Mouse (Mus musculus) heart, embryonic 11.5 days (tissue): Measurements from ENCODE around the gene Slc35g1. TPM values are rescaled to one million over a fixed set of nuclear protein-coding genes. Genes with fewer than 3 reads are reported as not detected.

Experiments
- ATAC-seq: fragments of 200-750 bp; cut with Nextera tagmentation; replicated peaks from 2 replicates; pipeline ENCODE4 v1.8.0; 2017; ENCODE audit warnings: moderate library complexity; ENCODE audit not compliant: insufficient number of reproducible peaks, low FRiP score, low TSS enrichment
- H3K27ac ChIP-seq: fragments of 300-500 bp; sonication (generic); 2 replicates; pipeline ENCODE4 v1.5.1; 2014; ENCODE audit warnings: mild to moderate bottlenecking, low read depth, low read length
- H3K27me3 ChIP-seq: fragments of 300-500 bp; sonication (generic); 2 replicates; pipeline ENCODE4 v1.6.1; 2014; ENCODE audit warnings: mild to moderate bottlenecking, low read length, mixed read lengths; ENCODE audit not compliant: control insufficient read depth, insufficient read depth
- H3K36me3 ChIP-seq: fragments of 300-500 bp; sonication (generic); 2 replicates; pipeline ENCODE4 v1.6.1; 2014; ENCODE audit warnings: mild to moderate bottlenecking, low read length, moderate library complexity, mixed read lengths; ENCODE audit not compliant: control insufficient read depth, insufficient read depth
- H3K4me1 ChIP-seq: fragments of 300-500 bp; sonication (generic); 2 replicates; pipeline ENCODE4 v1.6.1; 2014; ENCODE audit warnings: low read length; ENCODE audit not compliant: control insufficient read depth, insufficient read depth
- H3K4me2 ChIP-seq: fragments of 300-500 bp; sonication (generic); 2 replicates; pipeline ENCODE4 v1.6.1; 2014; ENCODE audit warnings: mild to moderate bottlenecking, moderate library complexity
- H3K4me3 ChIP-seq: fragments of 300-500 bp; sonication (generic); 2 replicates; pipeline ENCODE4 v1.5.1; 2014; ENCODE audit warnings: low read depth, low read length
- H3K9ac ChIP-seq: fragments of 300-500 bp; sonication (generic); 2 replicates; pipeline ENCODE4 v1.6.1; 2014; ENCODE audit warnings: mild to moderate bottlenecking, low read depth, low read length, moderate library complexity
- H3K9me3 ChIP-seq: fragments of 300-500 bp; sonication (generic); replicated peaks from 2 replicates; pipeline ENCODE4 v1.6.1; 2016; ENCODE audit warnings: low read length; ENCODE audit not compliant: control insufficient read depth
- WGBS: fragments of 180-500 bp; shearing (Covaris S2); extraction: QIAGEN DNeasy Blood & Tissue Kit; methylation state at CpG from one replicate; pipeline ENCODE4 v1.1.7; 2014; ENCODE audit not compliant: insufficient replicate concordance; 5-methylcytosine and 5-hydroxymethylcytosine counted together
- polyA plus RNA-seq: library from polyadenylated mRNA; unstranded; fragments of >200 nt; fragmentation: Nextera tagmentation; extraction: Ambion mirVana; gene quantifications from 2 replicates; pipeline ENCODE4 v1.2.1, GENCODE M21; 2014

The Slc35g1 gene
- polyA plus RNA-seq: 2.8 and 3.3 TPM in 2 replicates

DNA sequence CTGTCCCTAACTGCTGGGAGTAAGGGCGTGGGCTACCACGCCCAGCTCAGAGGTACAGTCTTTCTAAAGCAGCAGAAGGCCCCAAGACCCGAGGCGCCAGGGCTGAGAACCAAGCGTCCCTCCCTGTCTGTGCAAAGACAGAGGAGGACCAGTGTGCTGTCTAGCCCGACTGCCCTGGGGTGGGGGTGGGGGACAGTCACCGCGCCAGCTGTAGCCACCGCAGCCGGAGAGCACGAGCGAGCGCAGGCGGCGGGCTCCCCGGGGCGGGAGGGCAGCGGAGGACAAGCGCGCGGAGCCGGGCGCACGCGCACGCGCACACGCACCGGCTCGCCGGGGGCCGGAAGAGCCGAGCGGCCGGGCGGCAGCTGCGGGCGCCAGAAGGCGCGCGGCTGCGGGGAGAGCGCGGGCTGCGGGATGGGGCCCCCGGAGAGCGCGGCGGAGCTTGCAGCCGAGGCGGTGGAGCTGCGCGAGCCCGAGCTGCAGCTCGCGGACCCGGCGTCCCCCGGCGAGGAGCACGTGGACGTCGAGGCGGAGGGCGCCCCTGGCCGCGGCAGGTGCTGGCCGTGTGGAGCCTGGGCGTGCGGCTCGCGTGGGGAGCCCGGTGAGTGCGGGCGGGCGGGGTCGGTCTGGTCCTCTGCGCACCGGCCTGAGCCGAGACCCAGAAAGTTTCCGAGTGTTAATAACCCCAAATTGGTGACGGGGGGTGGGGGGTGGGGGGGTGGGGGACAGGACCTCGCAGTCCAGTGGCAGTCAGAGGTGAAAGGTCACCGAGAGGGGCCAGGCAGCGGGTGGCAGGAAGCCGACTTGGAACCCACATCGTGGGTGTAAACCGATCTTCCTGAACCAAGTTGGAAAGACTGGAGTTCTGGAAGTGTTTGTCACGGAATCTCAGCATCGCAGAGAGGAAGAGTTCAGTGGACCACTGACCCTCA is at the start of gene Slc35g1:
Gene Slc35g1, plus strand, starts transcription at position 280 of the 932 bp plus-strand sequence.
- no peaks in the 10 kb centered on the region for H3K27me3 ChIP-seq
- no peaks in the 10 kb centered on the region for H3K4me1 ChIP-seq
- H3K4me2 ChIP-seq: peak within 1 kb of the TSS; percentile 96
- peak within 1 kb of the TSS; percentile 77 for H3K9ac ChIP-seq
- peak within 1 kb of the TSS; percentile 73 for H3K4me3 ChIP-seq
- H3K36me3 ChIP-seq: no peaks in the 10 kb centered on the region
- no peak within 1 kb of the TSS for H3K27ac ChIP-seq
- WGBS: 1% methylated on average over 38 of the region's 90 CpGs
- H3K9me3 ChIP-seq: no peaks in the 10 kb centered on the region
- peak; percentile 86 for ATAC-seq

DNA sequence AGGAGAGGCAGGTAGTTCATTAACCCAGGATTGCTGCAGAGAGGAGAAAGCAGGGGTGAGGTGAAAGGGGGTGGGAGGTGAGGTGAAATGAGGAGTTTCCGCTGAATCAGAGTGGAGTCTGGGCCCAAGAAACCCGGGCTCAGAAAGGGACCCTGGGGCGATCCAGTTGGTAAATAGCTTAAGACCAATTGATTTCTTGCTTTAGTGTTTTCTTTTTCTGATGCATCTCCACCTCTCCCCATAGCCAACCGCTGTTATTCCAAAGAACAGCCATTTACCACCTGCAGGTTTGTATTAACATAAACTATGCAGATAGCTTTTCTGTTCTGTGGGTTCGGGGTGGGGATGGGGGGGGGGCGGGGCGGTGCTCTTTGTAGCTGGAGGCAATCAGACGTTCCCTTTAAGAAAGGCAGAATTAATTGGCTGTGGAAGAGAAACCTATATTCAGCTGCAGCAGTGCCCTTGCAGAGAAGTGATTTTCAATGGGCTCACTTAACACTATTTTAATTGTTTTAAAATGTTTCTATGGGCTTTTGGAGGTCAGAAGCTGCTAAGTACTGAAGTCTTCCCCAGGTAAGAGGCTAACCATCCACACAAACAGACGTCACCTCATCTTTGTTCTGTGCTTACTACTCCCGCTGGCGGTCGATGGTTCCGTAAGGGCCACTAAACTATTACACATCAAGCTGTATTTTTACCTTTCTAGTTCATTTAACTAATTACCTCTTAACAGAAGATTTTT is 47.3 kb upstream of the Slc35g1 start:
- Histone ChIP-seq H3K9me3 (peaks cover 3% of the 10 kb centered on the region; the same call in 1 of the 2 replicates), H3K4me2 (no peak overlapping the region), H3K27me3 (no peaks in the 10 kb centered on the region), H3K4me1 (no peaks in the 10 kb centered on the region), H3K4me3 (no peak overlapping the region), H3K36me3 (no peaks in the 10 kb centered on the region), H3K27ac (no peak overlapping the region), H3K9ac (no peak overlapping the region)
- 35% methylated on average over 13 of the region's 13 CpGs for whole genome bisulfite sequencing
- no peak for ATAC-seq

DNA sequence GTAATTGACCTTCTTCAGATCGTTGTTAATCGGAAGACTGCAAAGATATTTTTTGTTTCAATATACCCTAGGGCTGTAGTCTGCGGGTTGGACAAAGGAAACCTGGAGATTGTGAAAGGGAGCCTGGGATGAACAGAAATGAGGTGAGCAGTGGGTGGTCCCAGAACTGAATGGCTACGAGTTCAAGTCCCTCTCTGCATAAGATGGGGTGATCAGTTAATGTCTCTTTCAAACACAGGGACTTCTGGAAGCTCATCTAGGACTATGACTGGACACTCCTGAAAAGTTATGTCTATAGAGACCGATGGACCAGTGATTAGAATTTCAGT is 46.8 kb upstream of the Slc35g1 start:
- ATAC-seq: no peak

DNA sequence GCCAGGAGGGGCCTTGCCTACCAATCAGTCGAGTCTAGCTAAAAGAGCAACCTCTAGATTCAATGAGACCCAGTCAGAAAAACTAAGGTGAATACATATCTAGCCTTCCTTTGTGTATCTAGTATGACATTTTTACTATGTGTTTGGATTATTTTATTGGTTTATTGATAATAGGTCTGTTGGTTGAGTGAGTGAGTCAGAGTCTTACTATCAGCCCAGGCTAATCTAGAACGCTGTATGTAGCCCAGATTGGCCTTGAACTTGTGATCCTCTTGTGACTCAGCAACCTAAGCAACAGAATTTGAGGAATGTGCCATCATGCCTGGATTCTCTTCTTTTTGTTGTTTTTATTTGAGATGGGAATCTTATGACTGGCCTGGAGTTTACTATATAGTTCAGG is 44.6 kb upstream of the Slc35g1 start:
- no peak overlapping the region for H3K4me2 ChIP-seq
- no peaks in the 10 kb centered on the region for H3K27me3 ChIP-seq
- no peak overlapping the region for H3K4me3 ChIP-seq
- 82% methylated on average over 2 of the region's 2 CpGs for WGBS
- H3K27ac ChIP-seq: no peak overlapping the region
- no peak overlapping the region for H3K9ac ChIP-seq
- H3K9me3 ChIP-seq: no peaks in the 10 kb centered on the region
- H3K36me3 ChIP-seq: no peaks in the 10 kb centered on the region
- no peak for ATAC-seq
- H3K4me1 ChIP-seq: no peaks in the 10 kb centered on the region

More for the DNA sequence above, 46.8 kb upstream of the Slc35g1 start:
- no peak overlapping the region for H3K4me3 ChIP-seq
- H3K4me2 ChIP-seq: no peak overlapping the region
- no peaks in the 10 kb centered on the region for H3K36me3 ChIP-seq
- no peaks in the 10 kb centered on the region for H3K27me3 ChIP-seq
- H3K9me3 ChIP-seq: peaks cover 3% of the 10 kb centered on the region; the same call in 1 of the 2 replicates
- H3K9ac ChIP-seq: no peak overlapping the region
- WGBS: 71% methylated on average over 5 of the region's 5 CpGs
- no peak overlapping the region for H3K27ac ChIP-seq
- H3K4me1 ChIP-seq: no peaks in the 10 kb centered on the region

GRCm38 (mm10) chr19:38351728-38352127 is 44.1 kb upstream of the Slc35g1 start:
- Histone ChIP-seq H3K4me3 (no peak overlapping the region), H3K4me1 (no peaks in the 10 kb centered on the region), H3K27me3 (no peaks in the 10 kb centered on the region), H3K4me2 (no peak overlapping the region), H3K9ac (no peak overlapping the region), H3K36me3 (no peaks in the 10 kb centered on the region), H3K27ac (no peak overlapping the region), H3K9me3 (no peaks in the 10 kb centered on the region)
- WGBS: 83% methylated on average over 3 of the region's 3 CpGs
- ATAC-seq: no peak

GRCm38 (mm10) chr19:38352495-38353130 is 43.2 kb upstream of the Slc35g1 start:
- 40% methylated on average over 6 of the region's 6 CpGs for WGBS

DNA sequence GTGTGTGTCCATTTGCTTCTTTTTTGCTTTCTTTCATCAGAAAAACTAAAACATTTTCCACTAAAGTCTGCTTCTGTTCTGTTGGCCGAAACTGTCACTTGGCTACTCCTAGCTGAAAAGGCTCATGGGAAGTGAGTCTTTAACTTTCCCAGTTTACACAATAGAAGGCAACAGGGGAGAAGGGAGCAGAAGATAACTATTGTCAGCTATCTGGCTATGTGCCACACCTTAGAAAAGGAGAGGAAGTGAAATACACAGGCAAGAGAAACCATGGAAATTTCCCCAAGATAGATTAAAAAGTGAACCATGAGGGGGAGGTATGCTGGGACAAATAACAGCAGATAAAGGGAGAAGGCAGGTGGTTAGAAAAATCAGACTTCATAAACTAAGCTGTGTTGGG is 41.5 kb upstream of the Slc35g1 start:
- Histone ChIP-seq H3K27ac (no peak overlapping the region), H3K9ac (no peak overlapping the region), H3K4me2 (no peak overlapping the region), H3K36me3 (no peaks in the 10 kb centered on the region), H3K4me3 (no peak overlapping the region), H3K9me3 (no peaks in the 10 kb centered on the region), H3K27me3 (no peaks in the 10 kb centered on the region), H3K4me1 (no peaks in the 10 kb centered on the region)
- ATAC-seq: no peak
- 67% methylated on average over 1 of the region's 1 CpGs for WGBS

More at GRCm38 (mm10) chr19:38352495-38353130, 43.2 kb upstream of the Slc35g1 start:
- Histone ChIP-seq H3K9ac (no peak overlapping the region), H3K4me3 (no peak overlapping the region), H3K4me1 (no peaks in the 10 kb centered on the region), H3K9me3 (no peaks in the 10 kb centered on the region), H3K27ac (no peak overlapping the region), H3K27me3 (no peaks in the 10 kb centered on the region), H3K36me3 (no peaks in the 10 kb centered on the region), H3K4me2 (no peak overlapping the region)
- ATAC-seq: no peak

- no peaks in the 10 kb centered on the region for H3K9me3 ChIP-seq
- H3K4me2 ChIP-seq: no peak overlapping the region
- no peaks in the 10 kb centered on the region for H3K27me3 ChIP-seq
- H3K4me3 ChIP-seq: no peak overlapping the region
- 48% methylated on average over 10 of the region's 10 CpGs for WGBS
- no peak overlapping the region for H3K9ac ChIP-seq
- no peaks in the 10 kb centered on the region for H3K36me3 ChIP-seq
- H3K4me1 ChIP-seq: no peaks in the 10 kb centered on the region
- H3K27ac ChIP-seq: no peak overlapping the region
- no peak for ATAC-seq
These were observed 40.9 kb upstream of the Slc35g1 start for GRCm38 (mm10) chr19:38354819-38355360.
